Mouse (Mus musculus) right cerebral cortex, postnatal 25 days (tissue): ENCODE measurements at regions not wholly inside any gene's neighbourhood (a gene's known extent, or its start where the extent isn't known, plus 50 kb on each side); places are given as distances from the start of the nearest gene placed in this dataset.

Experiments used
- DNase-seq: peaks from one replicate; pipeline ENCODE4 v3.0.0; 2022

GRCm38 (mm10) chr13:99780751-99781460, 120.0 kb downstream of the Cartpt start:
- DNase-seq, result no peak

DNA sequence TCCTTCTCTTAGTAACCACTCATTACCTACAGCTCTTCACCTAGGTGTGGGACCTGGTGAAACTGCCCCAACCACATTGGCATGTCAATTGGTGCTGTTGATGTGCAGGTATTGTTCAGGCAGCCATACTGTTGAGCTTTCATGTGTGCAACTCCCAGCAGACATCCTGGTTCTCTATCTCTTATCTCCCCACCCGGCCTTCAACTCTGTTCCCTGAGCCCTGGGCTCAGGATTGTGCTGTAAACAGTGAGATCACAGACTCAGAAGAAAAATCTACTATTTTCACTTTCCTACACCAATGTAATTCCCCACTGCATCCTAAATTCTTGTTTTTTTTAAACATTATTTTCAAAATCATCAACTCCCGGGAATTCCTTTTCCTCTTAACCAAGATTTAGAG, 122.1 kb downstream of the Cartpt start:
- no peak for DNase-seq

GRCm38 (mm10) chr13:99777736-99778135, 123.2 kb downstream of the Cartpt start:
- no peak for DNase-seq

DNA sequence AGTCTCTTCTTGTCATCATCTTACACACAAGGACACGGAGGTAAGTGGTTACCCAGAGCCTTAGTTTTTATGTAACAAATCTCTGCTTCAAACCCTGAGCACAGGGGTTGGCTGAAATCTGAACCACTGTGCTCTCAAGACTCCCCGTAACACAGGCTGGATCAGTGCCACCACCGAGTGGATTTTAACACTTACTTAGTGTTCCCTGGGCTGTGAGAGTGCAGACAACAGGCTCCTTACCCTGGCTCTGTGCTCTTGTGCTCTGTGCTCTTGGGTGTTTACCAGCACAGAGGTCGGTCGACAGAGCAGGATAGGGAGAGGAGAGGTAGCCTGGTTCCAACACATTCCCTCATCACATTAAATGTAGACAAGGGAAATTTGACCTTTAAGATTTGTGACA, 134.9 kb downstream of the Cartpt start:
- no peak for DNase-seq

GRCm38 (mm10) chr13:99764764-99765163, 136.1 kb downstream of the Cartpt start:
- DNase-seq, result no peak

- no peak for DNase-seq
These were observed 136.7 kb downstream of the Cartpt start for GRCm38 (mm10) chr13:99764097-99764714.

DNA sequence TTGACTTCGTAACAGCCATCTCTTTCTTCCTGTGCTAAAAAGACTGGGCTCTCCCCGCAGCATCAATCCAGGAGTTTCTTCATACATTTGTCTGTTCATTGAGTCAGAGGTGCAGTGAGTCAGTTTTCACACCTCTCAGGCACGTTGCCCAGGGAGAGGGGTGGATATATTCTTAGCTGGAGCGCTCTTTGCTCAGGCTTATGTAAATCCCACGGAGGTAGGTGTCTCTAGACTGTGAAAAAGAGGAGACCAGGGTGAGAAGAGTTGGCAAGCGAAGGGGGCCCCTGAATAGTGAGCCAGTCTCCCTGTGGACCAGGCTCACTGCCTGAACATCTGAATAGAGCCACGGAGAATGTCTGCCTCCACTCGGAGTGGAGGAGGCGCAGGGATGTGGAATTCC, 139.0 kb downstream of the Cartpt start:
- DNase-seq, result peak; percentile 88

GRCm38 (mm10) chr13:99761423-99761822, 139.5 kb downstream of the Cartpt start:
- no peak for DNase-seq

DNA sequence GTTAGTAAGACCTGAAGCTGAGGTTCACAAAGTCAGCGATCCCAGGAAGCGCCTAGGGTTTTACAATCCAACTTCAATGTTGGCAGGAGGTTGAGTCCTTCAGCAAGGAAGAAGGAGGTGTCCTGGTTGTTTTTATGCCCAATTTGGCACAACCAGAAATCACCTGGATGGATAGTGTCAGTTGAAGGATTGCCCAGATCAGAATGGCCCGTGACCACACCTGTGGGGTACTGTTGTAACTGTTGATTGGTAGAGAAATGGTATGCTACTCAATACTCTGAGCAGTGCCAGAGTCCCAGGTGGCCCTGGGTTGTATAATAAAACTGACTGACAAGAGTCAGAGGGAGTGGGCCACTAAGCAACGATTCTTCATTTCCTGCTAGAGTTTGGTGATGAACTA, 140.2 kb downstream of the Cartpt start:
- DNase-seq, result no peak

GRCm38 (mm10) chr13:99759256-99760044, 141.4 kb downstream of the Cartpt start:
- no peak for DNase-seq

GRCm38 (mm10) chr13:99754701-99755100, 146.2 kb downstream of the Cartpt start:
- no peak for DNase-seq

DNA sequence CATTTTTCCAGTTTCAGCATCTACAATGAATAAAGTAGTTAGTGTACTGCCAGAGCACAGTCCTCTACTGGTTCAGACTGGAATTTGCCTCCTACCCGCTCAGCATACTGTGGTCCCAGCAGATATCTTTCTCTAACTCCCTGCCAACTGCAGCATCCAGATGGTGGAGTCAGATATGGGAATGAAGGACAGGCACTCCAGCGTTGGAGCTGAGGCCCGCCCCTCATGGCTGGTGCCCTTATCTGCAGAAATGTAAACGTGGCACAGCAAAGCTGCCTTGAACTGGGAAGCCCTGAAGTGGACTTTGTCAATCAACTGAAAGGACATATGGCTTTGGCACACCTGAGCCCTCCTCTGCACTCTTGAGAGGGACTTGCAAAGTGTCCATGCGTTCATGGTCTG, 146.6 kb downstream of the Cartpt start:
- DNase-seq, result no peak

DNA sequence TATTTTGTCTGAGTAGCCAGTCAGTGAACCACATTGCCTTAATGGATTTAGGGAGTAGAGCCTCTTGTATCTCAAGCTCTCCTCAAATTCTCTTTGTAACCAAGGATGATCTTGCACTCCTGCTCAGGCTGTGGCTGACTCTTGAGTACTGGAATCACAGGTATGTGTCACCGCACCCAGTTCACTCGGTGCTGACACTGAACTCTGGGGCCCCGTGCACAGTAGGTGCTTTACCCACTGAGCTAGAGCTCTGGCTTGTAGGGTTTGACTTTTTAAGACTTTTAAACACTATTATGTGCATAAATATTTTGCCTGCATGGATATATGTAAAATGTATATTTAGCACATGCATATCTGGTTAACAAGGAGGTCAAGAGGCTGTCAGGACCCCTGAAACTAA, 147.4 kb downstream of the Cartpt start:
- no peak for DNase-seq

DNA sequence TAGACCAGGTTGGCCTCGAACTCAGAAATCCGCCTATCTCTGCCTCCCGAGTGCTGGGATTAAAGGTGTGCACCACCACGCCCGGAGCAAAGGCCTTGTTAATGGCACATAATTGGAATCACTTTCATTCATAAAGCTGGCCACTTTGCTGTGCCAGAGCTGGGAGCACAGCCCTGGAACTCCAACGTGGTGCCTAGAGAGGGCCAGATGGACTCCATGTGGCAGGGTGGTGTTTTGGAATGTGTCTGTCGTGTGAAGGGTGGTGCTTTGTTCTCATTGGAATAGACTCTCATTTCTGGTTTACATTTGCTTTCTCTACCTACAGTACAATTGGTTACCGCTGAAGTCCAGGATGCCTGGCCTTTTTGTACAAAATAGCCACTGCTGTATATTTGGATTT, 150.2 kb downstream of the Cartpt start:
- DNase-seq, result no peak

GRCm38 (mm10) chr13:99749342-99749741, 151.5 kb downstream of the Cartpt start:
- no peak for DNase-seq

GRCm38 (mm10) chr13:99748128-99748527, 152.8 kb downstream of the Cartpt start:
- no peak for DNase-seq

GRCm38 (mm10) chr13:99745526-99745925, 155.4 kb downstream of the Cartpt start:
- no peak for DNase-seq

- DNase-seq, result no peak
These were observed 156.1 kb downstream of the Cartpt start for GRCm38 (mm10) chr13:99744790-99745120.

GRCm38 (mm10) chr13:99743952-99744789, 156.7 kb downstream of the Cartpt start:
- DNase-seq, result no peak

DNA sequence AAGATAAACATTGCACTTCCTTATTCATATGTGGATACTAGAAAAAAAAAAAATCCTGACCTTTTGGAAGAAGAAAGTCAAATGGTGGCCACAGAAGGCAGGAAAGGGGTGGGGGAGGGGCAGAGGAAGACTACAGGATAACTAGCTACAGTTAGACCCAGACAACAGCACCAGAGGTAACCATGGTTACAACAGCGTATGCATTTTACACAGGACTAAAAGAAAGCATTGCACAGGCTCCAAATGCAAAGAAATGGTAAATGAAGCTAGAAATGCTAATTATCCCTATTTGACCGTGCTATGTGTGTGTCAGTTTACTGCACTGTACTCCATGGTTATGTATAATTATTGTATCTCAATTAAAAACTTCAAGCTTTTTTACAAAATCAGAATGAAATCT, 158.4 kb downstream of the Cartpt start:
- DNase-seq, result no peak

GRCm38 (mm10) chr13:99741981-99742380, 158.9 kb downstream of the Cartpt start:
- no peak for DNase-seq

DNA sequence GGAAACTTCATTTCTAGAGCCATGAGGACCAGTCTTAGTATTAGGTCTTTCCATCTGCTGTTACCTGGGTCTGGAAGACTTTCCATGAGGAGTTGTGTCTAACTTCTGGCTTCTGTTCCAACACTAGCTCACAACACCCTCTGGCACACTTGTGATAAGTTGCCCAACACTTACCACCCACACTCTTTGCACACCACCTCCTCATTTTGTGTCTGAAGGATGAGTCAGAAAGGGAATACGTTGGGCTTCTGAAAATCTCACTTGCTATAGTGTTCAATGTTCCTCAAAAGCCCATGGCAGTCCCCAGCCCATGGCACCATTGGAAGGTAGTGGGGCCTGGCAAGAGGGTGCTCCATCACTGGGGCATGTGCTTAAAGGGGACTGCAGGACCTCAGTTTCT, 161.5 kb downstream of the Cartpt start:
- DNase-seq, result peak; percentile 42

- no peak for DNase-seq
These were observed 163.6 kb downstream of the Cartpt start for GRCm38 (mm10) chr13:99737271-99737670.
